Mouse (Mus musculus) MEL (cell line): ENCODE results near the gene Gm20388. TPM values are rescaled to one million over a fixed set of nuclear protein-coding genes. Genes with fewer than 3 reads are reported as not detected.

Source experiments
- DNase-seq: peaks from one replicate; pipeline ENCODE4 v3.0.0; 2011; ENCODE audit warnings: low read depth, low spot score
- H3K27ac ChIP-seq: 2 replicates; pipeline ENCODE4 v1.5.1; 2012; ENCODE audit warnings: low read depth, mild to moderate bottlenecking, control low read depth, low read length, moderate library complexity; ENCODE audit not compliant: control insufficient read depth
- H3K27me3 ChIP-seq, 2 experiments: fragments of 150-350 bp in 1 of 2; sonication (generic) in 1 of 2; 2 replicates each; pipeline ENCODE4 v1.6.1; 2012; ENCODE audit warnings: low read length in 2 of 2, mild to moderate bottlenecking in 2 of 2, improper control_type of control experiment in 1 of 2, moderate library complexity in 1 of 2; ENCODE audit not compliant: insufficient read depth in 2 of 2, control insufficient read depth in 1 of 2
- H3K36me3 ChIP-seq, 2 experiments: 2 replicates each; pipeline ENCODE4 v1.6.1; 2012 to 2014; ENCODE audit warnings: low read length in 2 of 2, improper control_type of control experiment in 1 of 2, inconsistent platforms in 1 of 2, mild to moderate bottlenecking in 1 of 2; ENCODE audit not compliant: insufficient read depth in 2 of 2, control insufficient read depth in 1 of 2
- H3K4me1 ChIP-seq, 2 experiments: fragments of 150-350 bp in 1 of 2; sonication (generic) in 1 of 2; 2 replicates each; pipeline ENCODE4 v1.6.1; 2012; ENCODE audit warnings: low read length in 2 of 2, improper control_type of control experiment in 1 of 2, mild to moderate bottlenecking in 1 of 2; ENCODE audit not compliant: insufficient read depth in 2 of 2, control insufficient read depth in 1 of 2
- H3K4me3 ChIP-seq, 2 experiments: fragments of 150-350 bp in 1 of 2; sonication (generic) in 1 of 2; 2 replicates each; pipeline ENCODE4 v1.5.1; 2012; ENCODE audit warnings: low read depth in 2 of 2, low read length in 2 of 2, mild to moderate bottlenecking in 2 of 2, moderate library complexity in 2 of 2, control low read depth in 1 of 2, improper control_type of control experiment in 1 of 2; ENCODE audit not compliant: control insufficient read depth in 1 of 2, insufficient read depth in 1 of 2
- H3K79me2 ChIP-seq: 2 replicates; pipeline ENCODE4 v1.6.1; 2012; ENCODE audit warnings: mild to moderate bottlenecking, low read length, moderate library complexity; ENCODE audit not compliant: control insufficient read depth, poor library complexity, insufficient read depth
- H3K9ac ChIP-seq: 2 replicates; pipeline ENCODE4 v1.6.1; 2012; ENCODE audit warnings: low read depth, mild to moderate bottlenecking, control low read depth, low read length, moderate library complexity; ENCODE audit not compliant: control insufficient read depth, poor library complexity, severe bottlenecking
- H3K9me3 ChIP-seq: fragments of 150-350 bp; sonication (generic); replicated peaks from 2 replicates; pipeline ENCODE4 v1.6.1; 2012; ENCODE audit warnings: mild to moderate bottlenecking, low read length, improper control_type of control experiment, moderate library complexity; ENCODE audit not compliant: insufficient read depth
- BHLHE40 ChIP-seq: IDR thresholded peaks from 2 replicates; pipeline ENCODE4 v1.6.1; 2012; ENCODE audit warnings: low read depth, mild to moderate bottlenecking, inconsistent platforms, low read length, improper control_type of control experiment, borderline replicate concordance
- CHD1 ChIP-seq: IDR thresholded peaks from 2 replicates; pipeline ENCODE4 v1.6.1; 2012; ENCODE audit warnings: low read depth, mild to moderate bottlenecking, inconsistent platforms, low read length, improper control_type of control experiment
- CHD2 ChIP-seq: IDR thresholded peaks from 2 replicates; pipeline ENCODE4 v1.6.1; 2011; ENCODE audit warnings: low read length, improper control_type of control experiment
- CTCF ChIP-seq, 3 experiments: IDR thresholded peaks in 2 of 3; conservative IDR thresholded peaks in 1 of 3; 2 replicates each; pipeline ENCODE4 v1.5.1; 2011 to 2012; ENCODE audit warnings: low read length in 3 of 3, low read depth in 2 of 3, mild to moderate bottlenecking in 2 of 3, improper control_type of control experiment in 1 of 3, inconsistent platforms in 1 of 3, mixed read lengths in 1 of 3, moderate library complexity in 1 of 3; ENCODE audit not compliant: control insufficient read depth in 1 of 3, insufficient read depth in 1 of 3, poor library complexity in 1 of 3, severe bottlenecking in 1 of 3
- E2F4 ChIP-seq: IDR thresholded peaks from 2 replicates; pipeline ENCODE4 v1.6.1; 2011; ENCODE audit warnings: low read depth, low read length, improper control_type of control experiment, borderline replicate concordance
- ELF1 ChIP-seq: IDR thresholded peaks from 2 replicates; pipeline ENCODE4 v1.6.1; 2014; ENCODE audit warnings: low read depth, mild to moderate bottlenecking, inconsistent platforms, low read length, improper control_type of control experiment, moderate library complexity
- EP300 ChIP-seq, 2 experiments: IDR thresholded peaks; 2 replicates each; pipeline ENCODE4 v1.6.1; 2011; ENCODE audit warnings: improper control_type of control experiment in 2 of 2, low read length in 2 of 2, low read depth in 1 of 2, mild to moderate bottlenecking in 1 of 2
- ETS1 ChIP-seq: IDR thresholded peaks from 2 replicates; pipeline ENCODE4 v1.6.1; 2012; ENCODE audit warnings: low read depth, mild to moderate bottlenecking, inconsistent platforms, low read length, improper control_type of control experiment, moderate library complexity
- GABPA ChIP-seq: IDR thresholded peaks from 2 replicates; pipeline ENCODE4 v1.6.1; 2012; ENCODE audit warnings: low read depth, mild to moderate bottlenecking, inconsistent platforms, low read length, improper control_type of control experiment, moderate library complexity
- GATA1 ChIP-seq: IDR thresholded peaks from 2 replicates; pipeline ENCODE4 v1.6.1; 2011; ENCODE audit warnings: low read depth, low read length, improper control_type of control experiment
- HCFC1 ChIP-seq: IDR thresholded peaks from 2 replicates; pipeline ENCODE4 v1.6.1; 2012; ENCODE audit warnings: low read depth, mild to moderate bottlenecking, inconsistent platforms, low read length, improper control_type of control experiment, moderate library complexity
- JUND ChIP-seq: IDR thresholded peaks from 2 replicates; pipeline ENCODE4 v1.6.1; 2011; ENCODE audit warnings: low read depth, mild to moderate bottlenecking, improper control_type of control experiment, low read length
- KAT2A ChIP-seq: conservative IDR thresholded peaks from 2 replicates; pipeline ENCODE4 v1.6.1; 2012; ENCODE audit warnings: low read depth, low read length, improper control_type of control experiment, inconsistent platforms
- MAFK ChIP-seq: IDR thresholded peaks from 2 replicates; pipeline ENCODE4 v1.6.1; 2011; ENCODE audit warnings: low read depth, mild to moderate bottlenecking, low read length, improper control_type of control experiment, borderline replicate concordance
- MAX ChIP-seq: IDR thresholded peaks from 2 replicates; pipeline ENCODE4 v1.6.1; 2011; ENCODE audit warnings: low read length, improper control_type of control experiment
- MAZ ChIP-seq: IDR thresholded peaks from 2 replicates; pipeline ENCODE4 v1.6.1; 2012; ENCODE audit warnings: low read depth, mild to moderate bottlenecking, inconsistent platforms, low read length, improper control_type of control experiment
- MEF2A ChIP-seq: IDR thresholded peaks from 2 replicates; pipeline ENCODE4 v1.6.1; 2014; ENCODE audit warnings: low read depth, mild to moderate bottlenecking, inconsistent platforms, low read length, improper control_type of control experiment; ENCODE audit not compliant: poor library complexity, insufficient replicate concordance, severe bottlenecking; ENCODE audit errors: extremely low read depth
- MXI1 ChIP-seq: IDR thresholded peaks from 2 replicates; pipeline ENCODE4 v1.6.1; 2011; ENCODE audit warnings: mild to moderate bottlenecking, low read depth, low read length, improper control_type of control experiment
- MYB ChIP-seq: IDR thresholded peaks from 2 replicates; pipeline ENCODE4 v1.6.1; 2011; ENCODE audit warnings: mild to moderate bottlenecking, low read depth, low read length, improper control_type of control experiment
- MYC ChIP-seq: IDR thresholded peaks from 2 replicates; pipeline ENCODE4 v1.6.1; 2011; ENCODE audit warnings: low read depth, mild to moderate bottlenecking, low read length, improper control_type of control experiment, moderate library complexity
- NELFE ChIP-seq: IDR thresholded peaks from 2 replicates; pipeline ENCODE4 v1.6.1; 2011; ENCODE audit warnings: low read depth, low read length, improper control_type of control experiment
- NRF1 ChIP-seq: IDR thresholded peaks from 2 replicates; pipeline ENCODE4 v1.6.1; 2014; ENCODE audit warnings: low read depth, mild to moderate bottlenecking, inconsistent platforms, low read length, improper control_type of control experiment, moderate library complexity; ENCODE audit not compliant: poor library complexity, insufficient read depth, severe bottlenecking
- POLR2A ChIP-seq, 2 experiments: IDR thresholded peaks; 2 replicates each; pipeline ENCODE4 v1.6.1; 2011 to 2012; ENCODE audit warnings: low read length in 2 of 2, mild to moderate bottlenecking in 2 of 2, control low read depth in 1 of 2, improper control_type of control experiment in 1 of 2, low read depth in 1 of 2, moderate library complexity in 1 of 2; ENCODE audit not compliant: control insufficient read depth in 1 of 2, insufficient read depth in 1 of 2, poor library complexity in 1 of 2
- POLR2AphosphoS2 ChIP-seq: IDR thresholded peaks from 2 replicates; pipeline ENCODE4 v1.6.1; 2011; ENCODE audit warnings: low read length, improper control_type of control experiment
- POLR2AphosphoS5 ChIP-seq: IDR thresholded peaks from 2 replicates; pipeline ENCODE4 v1.6.1; 2012; ENCODE audit warnings: low read depth, borderline replicate concordance, mild to moderate bottlenecking, inconsistent platforms, low read length, moderate library complexity, mixed read lengths
- RAD21 ChIP-seq: IDR thresholded peaks from 2 replicates; pipeline ENCODE4 v1.6.1; 2011; ENCODE audit warnings: mild to moderate bottlenecking, low read depth, low read length, improper control_type of control experiment
- RCOR1 ChIP-seq: IDR thresholded peaks from 2 replicates; pipeline ENCODE4 v1.6.1; 2012; ENCODE audit warnings: low read depth, mild to moderate bottlenecking, inconsistent platforms, low read length, improper control_type of control experiment
- SIN3A ChIP-seq: IDR thresholded peaks from 2 replicates; pipeline ENCODE4 v1.6.1; 2012; ENCODE audit warnings: low read length, improper control_type of control experiment, inconsistent platforms
- SMC3 ChIP-seq: IDR thresholded peaks from 2 replicates; pipeline ENCODE4 v1.6.1; 2011; ENCODE audit warnings: low read depth, low read length, improper control_type of control experiment
- TAL1 ChIP-seq: IDR thresholded peaks from 2 replicates; pipeline ENCODE4 v1.6.1; 2012; ENCODE audit warnings: mild to moderate bottlenecking, inconsistent platforms, low read length, moderate library complexity, mixed read lengths
- TBP ChIP-seq: IDR thresholded peaks from 2 replicates; pipeline ENCODE4 v1.8.0; 2011; ENCODE audit warnings: low read depth, low read length, improper control_type of control experiment
- UBTF ChIP-seq: IDR thresholded peaks from 2 replicates; pipeline ENCODE4 v1.6.1; 2012; ENCODE audit warnings: low read depth, mild to moderate bottlenecking, inconsistent platforms, low read length, improper control_type of control experiment, moderate library complexity, borderline replicate concordance; ENCODE audit not compliant: insufficient read depth
- USF1 ChIP-seq: IDR thresholded peaks from 2 replicates; pipeline ENCODE4 v1.6.1; 2014; ENCODE audit warnings: low read depth, mild to moderate bottlenecking, inconsistent platforms, low read length, improper control_type of control experiment, moderate library complexity
- USF2 ChIP-seq, 2 experiments: IDR thresholded peaks; 2 replicates each; pipeline ENCODE4 v1.6.1; 2011 to 2012; ENCODE audit warnings: improper control_type of control experiment in 2 of 2, low read length in 2 of 2, borderline replicate concordance in 1 of 2, inconsistent platforms in 1 of 2, low read depth in 1 of 2, mild to moderate bottlenecking in 1 of 2; ENCODE audit not compliant: insufficient read depth in 1 of 2
- ZC3H11A ChIP-seq: IDR thresholded peaks from 2 replicates; pipeline ENCODE4 v1.6.1; 2012; ENCODE audit warnings: low read depth, mild to moderate bottlenecking, inconsistent platforms, low read length, improper control_type of control experiment
- ZKSCAN1 ChIP-seq: IDR thresholded peaks from 2 replicates; pipeline ENCODE4 v1.6.1; 2012; ENCODE audit warnings: low read depth, mild to moderate bottlenecking, inconsistent platforms, low read length, improper control_type of control experiment, moderate library complexity
- ZMIZ1 ChIP-seq: IDR thresholded peaks from 2 replicates; pipeline ENCODE4 v1.6.1; 2012; ENCODE audit warnings: low read depth, mild to moderate bottlenecking, inconsistent platforms, low read length, improper control_type of control experiment, moderate library complexity
- ZNF384 ChIP-seq: IDR thresholded peaks from 2 replicates; pipeline ENCODE4 v1.6.1; 2012; ENCODE audit warnings: low read depth, mild to moderate bottlenecking, inconsistent platforms, low read length, improper control_type of control experiment
- polyA plus RNA-seq, 2 experiments: library from polyadenylated mRNA; stranded (reverse) in 1 of 2; unstranded in 1 of 2; fragments of >175 nt in 1 of 2; fragments of >200 nt in 1 of 2; gene quantifications; 2 replicates each; pipeline versions ENCODE4 v1.2.1 to v1.2.4; 2012; ENCODE audit warnings: low replicate concordance in 2 of 2, low read depth in 1 of 2; ENCODE audit not compliant: insufficient read length in 2 of 2, insufficient read depth in 1 of 2, missing spikeins in 1 of 2
- total RNA-seq: library from RNA; depleted of rRNA; stranded (reverse); fragments of 300-350 nt; gene quantifications from 2 replicates; pipeline ENCODE4 v1.2.3, GENCODE M21; 2012

Gm20388 gene
- total and polyA plus RNA-seq, 3 experiments = 11.1 to 17.8 TPM; not detected in 1

GRCm38 (mm10) chr8:123000311-123000710 lies 3089.7 kb downstream of the Gm20388 start:
- no peaks in the 10 kb centered on the region for H3K27me3 ChIP-seq
- H3K27ac ChIP-seq = peak overlapping the region; percentile 28
- no peak overlapping the region for H3K9ac ChIP-seq
- H3K36me3 ChIP-seq = peaks cover 3 to 55% of the 10 kb centered on the region in 2 experiments; a peak in 3 of 4 replicates
- peaks cover 80% of the 10 kb centered on the region for H3K79me2 ChIP-seq
- peaks cover 25 to 37% of the 10 kb centered on the region in 2 experiments for H3K4me1 ChIP-seq
- DNase-seq = peak; percentile 76
- H3K9me3 ChIP-seq = no peaks in the 10 kb centered on the region
- H3K4me3 ChIP-seq = peak overlapping the region in 1 of 2 experiments; percentile 50; a peak in 1 of 4 replicates
- TF ChIP-seq ZC3H11A (peak; percentile 16; the same call in 1 of the 2 replicates), CHD2 (no peak), MAZ (0 out of 2 replicates have a peak, but pooled peaks have one; percentile 53), SMC3 (no peak), HCFC1 (no peak), NELFE (no peak), JUND (no peak), SIN3A (peak; percentile 85), GABPA (no peak), GATA1 (peak; percentile 48), ELF1 (no peak), TBP (no peak), ZMIZ1 (no peak), POLR2A (IDR thresholded peaks at IDR 0.05; ENCODE audit: control insufficient read depth in 1 of 2, insufficient read depth in 1 of 2, low read depth in 1 of 2, low read length in 2 of 2, poor library complexity in 1 of 2) (no peak), E2F4 (no peak), MYC (no peak), EP300 (IDR thresholded peaks at IDR 0.05; ENCODE audit: low read depth in 1 of 2, low read length in 2 of 2) (peak; percentile 62 to 68), ETS1 (peak; percentile 97), MYB (no peak), USF1 (no peak), CHD1 (no peak), USF2 (IDR thresholded peaks at IDR 0.05; ENCODE audit: borderline replicate concordance in 1 of 2, insufficient read depth in 1 of 2, low read depth in 1 of 2, low read length in 2 of 2) (no peak), CTCF (IDR thresholded peaks at IDR 0.05 in 2 of 3, conservative IDR thresholded peaks at IDR 0.05 in 1 of 3; ENCODE audit: control insufficient read depth in 1 of 3, insufficient read depth in 1 of 3, low read depth in 2 of 3, low read length in 3 of 3, poor library complexity in 1 of 3, severe bottlenecking in 1 of 3) (no peak), ZNF384 (peak; percentile 90), TAL1 (no peak), ZKSCAN1 (no peak), KAT2A (0 out of 2 replicates have a peak, but pooled peaks have one; percentile 25), RCOR1 (peak; percentile 75), NRF1 (no peak), MAFK (peak; percentile 8; the same call in 1 of the 2 replicates), BHLHE40 (no peak), POLR2AphosphoS5 (no peak), MEF2A (no peak), RAD21 (no peak), MAX (no peak), UBTF (no peak), MXI1 (peak; percentile 70), POLR2AphosphoS2 (no peak)
